Mouse (Mus musculus) bone marrow, adult 2 months (tissue): ENCODE results near the gene Pycr2.

Experiments used
- CTCF ChIP-seq: fragments of 200-500 bp; IDR thresholded peaks from 2 replicates; pipeline ENCODE4 v1.5.1; 2011; ENCODE audit warnings: low read length, control low read depth; ENCODE audit not compliant: control insufficient read depth, insufficient read depth
- POLR2A ChIP-seq: fragments of 200-500 bp; IDR thresholded peaks from 2 replicates; pipeline ENCODE4 v1.6.1; 2011; ENCODE audit warnings: low read depth, mild to moderate bottlenecking, control low read depth, low read length, borderline replicate concordance; ENCODE audit not compliant: control insufficient read depth

GRCm38 (mm10) chr1:180866001-180866400 is 38.1 kb upstream of the Pycr2 start:
- no peak for TF ChIP-seq CTCF
- no peak for TF ChIP-seq POLR2A
